Mouse (Mus musculus): ENCODE results near the gene Sdr39u1. TPM values are rescaled to one million over a fixed set of nuclear protein-coding genes. Genes with fewer than 3 reads are reported as not detected.

Sdr39u1 gene
- total RNA-seq, 2 experiments from 2014 or later, result 71.5 to 78.4 TPM

- DNase-seq, result no peak
- intact Hi-C loops (cut with DNase I), result no loop called here
Observed at GRCm38 (mm10) chr14:55862970-55863369, 37.1 kb downstream of the Sdr39u1 start.

DNA sequence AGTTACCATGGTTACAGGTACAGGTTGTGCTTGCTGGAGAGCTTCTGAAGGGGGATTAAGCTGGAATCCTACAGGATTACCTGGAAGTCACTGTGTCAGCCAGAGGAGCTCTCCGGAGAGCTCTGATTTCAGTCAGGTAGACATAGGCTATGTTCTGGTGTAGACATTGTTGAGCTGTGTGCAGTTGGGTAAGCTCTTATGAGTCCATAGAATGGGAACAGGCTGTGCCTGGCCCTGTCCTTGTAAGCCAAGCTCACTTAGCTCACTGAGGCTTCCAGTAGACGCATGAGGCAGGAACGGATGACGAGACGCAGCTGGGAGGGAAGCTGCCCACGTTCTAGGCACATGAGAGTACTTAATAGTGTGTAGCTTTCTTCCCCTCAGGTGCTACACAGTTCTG lies 37.9 kb downstream of the Sdr39u1 start:
- DNase-seq, result no peak
- intact Hi-C loops (cut with DNase I), result no loop called here

DNA sequence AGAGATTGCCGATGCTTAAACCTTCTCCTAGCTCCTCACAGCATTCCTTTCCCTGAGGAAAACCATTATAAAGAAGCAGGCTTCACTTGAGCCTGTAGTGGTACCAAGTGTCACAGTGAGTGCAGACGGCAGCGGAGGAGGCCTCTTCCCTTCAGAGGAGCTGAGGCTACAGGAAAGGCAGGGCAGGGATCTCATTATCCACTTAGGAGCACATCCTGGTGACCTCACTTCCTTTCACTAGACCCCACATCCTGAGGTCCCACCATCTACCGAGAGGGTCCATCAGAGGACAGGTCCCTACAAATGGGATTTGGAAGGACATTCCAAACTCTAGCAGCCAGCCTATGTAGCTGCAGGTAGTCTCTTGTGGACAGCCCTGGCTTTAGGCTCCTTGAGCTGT lies 42.5 kb downstream of the Sdr39u1 start:
- no peak for DNase-seq
- intact Hi-C loops (cut with DNase I), result no loop called here

DNA sequence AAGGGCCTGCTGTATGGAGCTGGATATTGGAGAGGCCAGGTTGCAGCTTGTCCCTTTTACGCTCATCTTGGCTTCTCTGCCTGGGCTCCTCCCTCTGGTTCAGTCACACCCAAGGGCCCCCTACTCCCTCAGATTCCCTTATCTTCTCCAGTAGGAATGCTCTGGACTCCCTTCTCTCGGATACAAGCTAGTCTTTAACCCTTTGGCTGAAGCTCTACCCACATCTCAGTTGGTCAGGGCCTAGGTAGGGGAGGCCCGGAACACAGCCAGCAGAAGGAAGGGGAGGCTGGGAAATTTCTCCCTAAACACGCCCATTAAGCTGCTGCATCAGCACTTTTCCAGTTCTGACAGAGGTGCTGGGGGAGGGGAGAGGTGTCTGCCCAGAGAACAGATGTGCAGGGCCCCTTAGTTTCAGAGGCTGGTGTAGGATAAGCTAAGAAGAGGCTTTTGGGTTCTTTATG lies 45.0 kb downstream of the Sdr39u1 start:
- intact Hi-C loops (cut with DNase I), result loop anchor here (2.0 kb wide), 1 partner anchor 32 kb away; the partner anchor contains the start of gene Nfatc4
- DNase-seq, result peak; percentile 44 to 53

GRCm38 (mm10) chr14:55854406-55855100 lies 45.5 kb downstream of the Sdr39u1 start:
- DNase-seq, result peak in 1 of 2 experiments; percentile 25
- intact Hi-C loops (cut with DNase I), result loop anchor here (2.0 kb wide), 1 partner anchor 32 kb away; the partner anchor contains the start of gene Nfatc4

DNA sequence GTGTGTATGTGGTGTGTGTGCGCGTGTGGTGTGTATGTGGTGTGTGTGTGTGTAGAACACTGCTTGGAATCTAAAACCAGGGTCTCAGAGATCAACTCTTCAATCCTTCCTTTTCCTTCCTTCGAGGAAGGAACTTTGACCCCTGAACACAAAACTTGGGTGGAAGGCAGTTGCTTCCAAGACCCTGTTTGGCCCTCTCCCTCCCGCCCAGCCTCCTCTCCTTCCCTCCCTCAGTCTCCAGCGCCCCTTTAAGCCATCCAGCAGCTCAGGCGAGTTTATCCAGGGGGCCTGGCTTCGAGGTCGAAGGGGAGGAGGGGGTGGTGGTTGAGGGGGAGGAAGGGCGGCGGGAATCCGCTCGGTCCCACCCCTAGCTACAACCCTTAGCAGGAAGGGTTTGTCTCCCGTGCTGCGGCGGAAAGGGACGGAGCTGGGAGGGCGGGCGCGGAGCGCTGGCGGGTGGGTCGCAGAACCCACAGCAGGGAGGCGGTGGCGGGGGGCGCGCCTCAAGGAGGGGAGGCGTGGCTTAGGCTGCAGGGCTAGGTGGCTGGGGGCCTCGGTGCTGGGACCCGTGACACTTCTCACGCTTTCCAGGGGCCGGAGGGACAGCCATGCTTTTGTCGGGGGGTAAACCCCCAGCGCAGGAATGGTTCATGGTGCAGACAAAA lies 46.3 kb downstream of the Sdr39u1 start, which contains the start of gene Nynrin:
Nynrin (plus strand) TSS at position 390 of the 665 bp plus-strand sequence.
- DNase-seq, result peak; percentile 83 to 84
- intact Hi-C loops (cut with DNase I), result loop anchor here (2.0 kb wide), 1 partner anchor 31 kb away; the partner anchor contains the start of gene Nfatc4

DNA sequence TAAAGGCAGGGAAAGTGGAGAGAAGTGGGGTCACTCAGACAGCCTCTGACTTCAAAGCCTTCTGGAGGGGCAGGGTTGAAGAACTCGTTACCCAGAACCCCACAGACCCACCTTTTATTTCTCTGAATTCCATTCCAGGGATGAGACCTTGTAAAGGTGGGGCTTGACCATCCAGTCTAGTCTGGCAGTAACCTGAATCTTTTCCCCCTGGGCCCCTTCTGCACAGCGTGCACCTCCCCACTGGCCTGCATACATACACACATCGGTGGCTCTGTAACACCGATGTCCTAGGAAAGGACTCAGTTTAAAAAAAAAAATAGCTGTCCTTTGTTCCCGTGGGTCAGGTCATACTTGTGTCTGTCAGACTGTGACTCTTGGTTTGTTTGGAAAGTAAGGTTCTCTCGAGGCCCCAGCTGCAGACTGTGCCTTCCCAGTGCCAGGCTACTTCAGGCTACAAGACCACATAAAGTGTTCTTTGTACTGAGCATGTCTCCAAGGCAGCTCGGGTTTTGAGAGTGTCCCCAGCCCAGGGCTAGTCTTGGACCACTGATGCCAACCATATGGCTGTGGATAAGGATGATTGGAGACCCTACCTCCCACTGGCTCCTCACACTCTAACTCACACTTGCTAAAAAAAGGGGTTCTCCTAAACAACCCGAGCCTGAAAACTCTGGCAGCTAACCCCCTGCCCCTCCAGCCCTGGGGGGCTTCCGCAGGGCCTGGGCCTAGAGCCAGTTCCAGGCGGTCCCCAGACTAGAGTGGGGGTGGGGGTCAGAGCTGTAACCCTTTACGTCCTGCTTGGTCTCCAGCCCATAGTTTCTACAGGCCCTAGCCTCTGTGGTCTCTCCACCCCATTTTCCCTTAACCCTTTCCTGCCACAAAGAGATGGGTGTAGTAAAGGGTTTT lies 47.2 kb downstream of the Sdr39u1 start:
- no peak for DNase-seq
- intact Hi-C loops (cut with DNase I), result no loop called here

DNA sequence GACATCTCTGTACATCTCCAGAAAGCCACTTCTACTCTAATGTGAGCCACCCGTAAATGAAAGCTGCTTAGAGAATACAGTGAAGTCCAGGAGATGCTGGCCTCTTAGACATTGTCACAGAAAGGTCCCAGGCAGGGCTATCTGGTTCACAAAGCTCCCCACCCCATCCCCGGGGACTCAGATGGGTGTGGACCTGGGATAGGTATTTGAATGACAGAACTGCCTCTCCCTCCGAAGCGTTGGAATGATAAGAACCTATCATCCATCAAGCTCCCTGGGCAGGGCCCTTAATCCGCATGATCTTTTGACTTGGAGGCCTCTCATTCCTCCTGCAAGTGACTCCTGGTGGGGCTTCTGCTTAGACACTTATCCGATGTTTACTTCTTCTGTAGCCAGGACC lies 49.2 kb downstream of the Sdr39u1 start:
- intact Hi-C loops (cut with DNase I), result no loop called here
- DNase-seq, result no peak

Other genes with a start within 250 kb of the Sdr39u1 start
- 10 to 100 TPM; 52.4 to 55.9 TPM for gene Mdp1, start 239.8 kb downstream of the Sdr39u1 start, total RNA-seq (2021)
- 10 to 100 TPM; 12.8 to 14.1 TPM for gene Gmpr2, start 228.4 kb downstream of the Sdr39u1 start, total RNA-seq (2021)
- gene Nedd8, start 228.2 kb downstream of the Sdr39u1 start, total RNA-seq (2021), result 100 to 1,000 TPM; 254 to 257 TPM
- 10 to 100 TPM; 10.5 to 10.8 TPM for gene Tinf2, start 218.5 kb downstream of the Sdr39u1 start, total RNA-seq (2021)
- gene Tgm1, start 186.4 kb downstream of the Sdr39u1 start, total RNA-seq (2021), result under 1 TPM; 0.29 TPM
- 10 to 100 TPM; 11.4 to 13.7 TPM for gene Rabggta, start 178.0 kb downstream of the Sdr39u1 start, total RNA-seq (2021)
- 10 to 100 TPM; 54.6 to 56.2 TPM for gene Dhrs1, start 154.6 kb downstream of the Sdr39u1 start, total RNA-seq (2021)
- 10 to 100 TPM; 11.2 to 11.4 TPM for gene Nop9, start 154.6 kb downstream of the Sdr39u1 start, total RNA-seq (2021)
- gene Cideb, start 141.8 kb downstream of the Sdr39u1 start, total RNA-seq (2021), result 1 to 10 TPM in 1 of 2 experiments, under 1 TPM in 1; 1.00 to 1.0 TPM
- gene Ltb4r2, start 138.9 kb downstream of the Sdr39u1 start, total RNA-seq (2021), result under 1 TPM; 0.12 to 0.17 TPM
- gene Ltb4r1, start 134.3 kb downstream of the Sdr39u1 start, total RNA-seq (2021), result under 1 TPM; 0.37 to 0.60 TPM
- 10 to 100 TPM; 19.8 to 21.1 TPM for gene Adcy4, start 116.2 kb downstream of the Sdr39u1 start, total RNA-seq (2021)
- gene Ripk3, start 111.4 kb downstream of the Sdr39u1 start, total RNA-seq (2021), result 1 to 10 TPM; 4.4 to 6.1 TPM
- 1 to 10 TPM; 7.0 to 9.2 TPM for gene Nfatc4, start 77.1 kb downstream of the Sdr39u1 start, total RNA-seq (2021)
- gene Nynrin, start 46.3 kb downstream of the Sdr39u1 start, total RNA-seq (2021), result 10 to 100 TPM; 13.6 to 15.8 TPM
- gene Cbln3, start 15.9 kb downstream of the Sdr39u1 start, total RNA-seq (2021), result under 1 TPM; 0.10 TPM
- gene Khnyn, start 15.3 kb downstream of the Sdr39u1 start, total RNA-seq (2021), result 10 to 100 TPM; 13.4 to 14.3 TPM
- gene Cma1, start 44.4 kb upstream of the Sdr39u1 start, total RNA-seq (2021), result 1 to 10 TPM; 4.4 to 5.1 TPM
- not detected for gene Cma2, start 50.7 kb upstream of the Sdr39u1 start, total RNA-seq (2021)
- gene Mcpt1, start 117.7 kb upstream of the Sdr39u1 start, total RNA-seq (2021), result not detected
- not detected for gene Mcpt9, start 130.2 kb upstream of the Sdr39u1 start, total RNA-seq (2021)
- gene Mcpt2, start 141.7 kb upstream of the Sdr39u1 start, total RNA-seq (2021), result not detected
- 1 to 10 TPM; 2.8 to 3.2 TPM for gene Mcpt4, start 162.0 kb upstream of the Sdr39u1 start, total RNA-seq (2021)
- gene Mcpt8, start 185.0 kb upstream of the Sdr39u1 start, total RNA-seq (2021), result not detected
- not detected for gene Ctsg, start 202.3 kb upstream of the Sdr39u1 start, total RNA-seq (2021)
- not detected for gene Gzme, start 220.3 kb upstream of the Sdr39u1 start, total RNA-seq (2021)
- not detected for gene Gzmd, start 232.3 kb upstream of the Sdr39u1 start, total RNA-seq (2021)

Data from heart, postnatal 14 days (tissue).